Mouse (Mus musculus) kidney, postnatal 10 days (tissue): Measurements from ENCODE around the gene Olfr502.
"Not testable (repeated sequence)": the region's sequence is repeated elsewhere in the genome, so short reads cannot be mapped to it uniquely, and the experiment has no call there.

Experiments
- DNase-seq: peaks from one replicate; pipeline ENCODE4 v3.0.0; 2021; ENCODE audit warnings: mixed read lengths

Gene Olfr502

GRCm38 (mm10) chr7:108524965-108525364 lies at the start of gene Olfr502:
Olfr502 (minus strand) TSS chr7:108525065.
- DNase-seq = no peak

- DNase-seq = no peak
Observed at GRCm38 (mm10) chr7:108565693-108566092, 40.8 kb upstream of the Olfr502 start, which contains the start of gene Olfr504. Olfr504 (minus strand) TSS chr7:108565793.

GRCm38 (mm10) chr7:108544227-108544626 lies 19.4 kb upstream of the Olfr502 start, which contains the start of gene Olfr503:
Olfr503 (plus strand) TSS chr7:108544527.
- not testable (repeated sequence) for DNase-seq

- DNase-seq = no peak
Observed at GRCm38 (mm10) chr7:108542416-108542815, 17.6 kb upstream of the Olfr502 start.
